Mouse (Mus musculus): ENCODE results near the gene Kyat1. TPM values are rescaled to one million over a fixed set of nuclear protein-coding genes. Genes with fewer than 3 reads are reported as not detected.
"Not testable (repeated sequence)": the region's sequence is repeated elsewhere in the genome, so short reads cannot be mapped to it uniquely, and the experiment has no call there.

The Kyat1 gene
- total RNA-seq, 1 experiment from 2014 or later: 28.7 TPM

DNA sequence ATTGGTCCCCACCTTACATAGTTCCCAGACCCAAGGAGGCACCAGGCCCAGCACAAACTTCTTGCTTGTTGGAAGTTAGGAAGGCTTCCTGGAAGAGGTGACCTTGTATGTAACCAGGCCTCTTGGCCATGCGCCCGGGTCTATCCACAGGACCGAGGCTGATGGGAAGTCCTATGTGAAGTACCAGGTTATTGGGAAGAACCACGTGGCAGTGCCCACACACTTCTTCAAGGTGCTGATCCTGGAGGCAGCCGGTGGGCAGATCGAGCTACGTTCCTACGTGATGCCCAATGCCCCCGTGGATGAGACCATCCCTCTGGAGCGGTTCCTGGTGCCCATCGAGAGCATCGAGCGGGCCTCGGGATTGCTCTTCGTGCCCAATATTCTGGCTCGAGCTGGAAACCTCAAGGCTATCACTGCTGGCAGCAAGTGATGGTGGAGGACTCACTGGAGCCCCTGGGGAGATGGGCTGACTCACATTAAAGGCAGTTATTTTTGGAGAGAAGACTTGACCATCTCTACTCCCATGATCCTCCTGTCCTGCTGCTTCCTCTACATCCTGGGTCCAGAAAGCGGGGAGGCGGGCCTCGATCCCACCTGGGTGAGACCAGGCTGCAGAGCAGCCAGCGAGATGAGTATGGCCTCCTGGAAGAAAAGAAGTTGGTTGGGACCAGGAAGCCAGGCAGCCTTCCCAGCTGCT is 32.0 kb downstream of the Kyat1 start:
- no peak for DNase-seq

DNA sequence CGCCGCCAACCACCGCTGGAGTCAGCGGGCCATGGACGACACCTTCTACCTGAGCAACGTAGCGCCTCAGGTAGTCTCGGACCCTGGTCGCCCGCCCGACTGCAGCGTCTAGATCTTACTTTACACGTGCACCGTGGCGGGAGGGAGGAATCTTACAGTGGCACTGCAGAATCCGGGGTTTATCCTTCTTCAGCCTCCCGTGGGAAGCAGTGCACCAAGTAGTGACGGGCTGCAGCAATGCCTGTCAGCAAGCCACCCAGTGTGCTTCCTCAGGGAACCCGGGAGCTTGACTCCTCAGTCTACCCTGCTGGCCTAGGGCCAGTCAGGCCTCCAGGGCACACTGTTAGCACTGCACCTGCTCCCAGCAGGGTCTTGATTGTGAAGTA is 33.7 kb downstream of the Kyat1 start:
- peak; percentile 24 for DNase-seq

DNA sequence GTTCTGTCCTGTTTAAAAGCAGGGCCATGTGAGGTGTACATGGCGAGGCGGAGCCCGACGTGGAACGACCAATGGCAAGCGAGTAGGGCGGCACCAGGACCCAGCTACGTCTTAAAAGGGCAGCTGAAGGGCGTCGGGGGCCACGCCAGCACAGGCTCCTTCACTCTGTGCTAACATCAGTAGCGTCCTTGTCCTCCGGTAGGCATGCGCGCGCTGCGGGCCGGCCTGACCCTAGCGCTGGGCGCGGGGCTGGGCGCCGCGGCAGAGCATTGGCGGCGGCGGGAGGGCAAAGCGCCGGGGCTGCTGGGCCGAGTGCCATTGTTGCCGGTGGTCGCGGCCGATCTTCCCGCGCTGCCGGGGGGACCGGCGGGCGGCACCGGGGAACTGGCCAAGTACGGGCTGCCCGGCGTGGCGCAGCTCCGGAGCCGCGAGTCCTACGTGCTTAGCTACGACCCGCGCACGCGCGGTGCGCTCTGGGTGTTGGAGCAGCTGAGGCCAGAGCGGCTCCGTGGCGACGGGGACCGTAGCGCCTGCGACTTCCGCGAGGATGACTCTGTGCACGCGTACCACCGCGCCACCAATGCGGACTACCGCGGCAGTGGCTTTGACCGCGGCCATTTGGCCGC is 34.2 kb downstream of the Kyat1 start, which contains the start of gene Endog:
Gene Endog, plus strand, starts transcription at position 123 of the 626 bp plus-strand sequence.
- DNase-seq: peak; percentile 90

DNA sequence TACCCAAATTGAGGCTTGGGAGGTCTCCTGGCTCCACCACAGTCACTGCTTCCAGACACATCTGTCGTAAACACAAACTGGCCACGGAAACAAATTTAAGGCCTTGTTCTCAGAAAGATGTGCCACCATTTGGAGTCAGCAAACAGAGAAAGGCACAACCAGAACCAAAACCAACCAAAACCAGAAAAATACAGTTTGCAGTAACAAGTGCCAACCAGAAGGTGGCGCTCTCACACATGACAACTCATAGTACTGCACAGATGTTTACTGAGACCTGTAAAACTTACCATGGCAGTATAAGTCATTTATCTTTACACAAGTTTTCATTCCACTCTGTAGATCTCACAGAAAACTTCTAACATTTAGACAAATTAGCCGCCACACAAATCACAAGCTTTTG is 39.0 kb downstream of the Kyat1 start:
- DNase-seq: no peak

DNA sequence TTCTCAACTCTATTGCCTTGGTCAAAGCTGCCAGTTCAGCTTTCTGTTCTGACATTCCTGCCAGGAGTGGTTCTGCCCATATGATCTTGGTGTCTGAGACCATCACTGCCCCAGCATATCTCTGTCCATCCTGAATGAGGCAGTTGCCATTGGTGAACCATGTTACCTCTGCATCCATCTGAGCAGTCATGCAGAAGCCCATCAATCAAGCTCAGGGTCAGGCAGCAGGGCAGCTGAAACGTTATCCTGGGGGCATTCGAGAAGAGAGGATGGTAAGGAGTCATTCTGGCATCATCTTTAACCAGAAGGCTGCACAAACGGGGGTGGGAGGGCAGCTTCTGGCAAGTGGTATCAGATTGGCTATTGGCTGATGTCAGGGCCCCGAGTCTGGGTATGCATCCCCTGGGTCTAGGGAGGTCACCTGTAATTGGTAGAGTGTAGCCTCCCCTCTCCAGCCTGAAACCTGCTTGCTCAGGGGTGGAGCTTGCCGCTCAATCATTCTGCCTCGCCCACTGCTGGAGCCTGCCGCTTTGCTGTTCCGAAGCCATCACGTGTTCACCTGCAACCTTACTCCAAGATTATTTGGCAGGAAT is 41.2 kb downstream of the Kyat1 start:
- no peak for DNase-seq

DNA sequence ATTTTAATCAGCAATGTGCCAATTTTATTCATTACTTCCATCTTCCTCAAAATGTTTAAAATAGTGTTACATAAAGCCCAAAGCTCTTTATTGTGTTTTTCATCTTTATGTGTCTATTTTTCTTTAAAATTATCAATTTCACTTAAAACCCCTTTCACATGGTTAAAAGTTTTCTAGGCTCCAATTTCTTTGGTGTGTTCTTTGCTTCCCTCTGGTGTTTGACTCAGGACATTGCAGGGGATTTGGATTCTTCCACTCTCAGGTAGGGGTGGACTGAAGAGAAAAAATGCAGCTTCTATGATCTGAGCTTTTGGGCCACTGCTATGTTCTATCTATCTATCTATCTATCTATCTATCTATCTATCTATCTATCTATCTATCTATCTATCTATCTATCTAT is 43.8 kb downstream of the Kyat1 start:
- no peak for DNase-seq

DNA sequence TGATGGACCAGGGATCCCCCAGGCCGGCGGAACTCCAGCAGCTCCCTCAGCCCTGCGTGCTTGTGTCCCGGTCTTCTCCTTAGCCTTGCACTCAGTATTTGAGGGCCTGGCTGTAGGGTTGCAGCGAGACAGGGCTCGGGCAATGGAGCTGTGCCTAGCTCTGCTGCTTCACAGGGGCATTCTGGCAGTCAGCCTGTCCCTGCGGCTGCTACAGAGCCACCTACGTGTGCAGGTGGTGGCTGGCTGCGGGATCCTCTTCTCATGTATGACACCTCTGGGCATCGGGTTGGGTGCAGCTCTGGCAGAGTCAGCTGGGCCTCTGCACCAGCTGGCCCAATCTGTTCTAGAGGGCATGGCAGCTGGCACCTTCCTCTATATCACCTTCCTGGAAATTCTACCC is 45.8 kb downstream of the Kyat1 start:
- DNase-seq: not testable (repeated sequence)

DNA sequence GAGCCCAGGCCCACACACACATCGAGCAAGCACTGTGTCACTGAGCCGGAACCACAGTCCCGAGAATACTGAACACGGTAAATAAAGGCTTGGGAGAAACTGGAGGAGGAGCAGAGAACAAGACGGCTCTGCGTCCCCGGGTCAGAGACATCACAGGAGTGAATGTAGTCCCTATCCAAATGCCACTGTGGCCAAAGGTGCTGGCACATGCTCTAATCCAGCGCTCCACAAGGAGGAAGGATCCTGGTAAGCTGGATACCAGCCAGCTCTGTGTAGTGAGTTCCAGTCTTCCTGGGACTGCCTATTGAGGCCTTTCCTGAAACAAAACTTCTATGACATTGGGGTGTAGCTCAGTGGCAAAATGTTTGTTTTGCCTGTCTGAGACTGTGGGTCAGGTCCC is 53.0 kb downstream of the Kyat1 start:
- no peak for DNase-seq

DNA sequence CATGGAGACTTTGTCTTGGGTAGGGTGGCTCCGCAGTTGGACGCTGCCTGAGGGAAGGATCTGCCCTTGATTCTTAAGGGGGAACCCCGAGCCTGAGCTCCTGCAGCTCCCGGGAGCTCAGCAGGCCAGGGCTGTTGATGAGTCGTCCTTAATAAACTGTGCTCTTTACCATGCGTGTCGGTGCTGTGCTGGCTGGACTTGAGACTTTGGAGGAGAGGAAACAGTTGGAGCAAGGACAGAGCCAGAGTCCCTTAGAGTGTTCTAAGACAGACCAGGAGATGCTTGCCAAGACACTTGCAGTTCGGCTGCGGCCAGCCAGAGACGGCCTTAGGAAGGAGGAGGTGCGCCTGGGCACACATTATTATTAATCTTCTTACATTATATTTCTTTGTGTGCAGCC is 53.8 kb downstream of the Kyat1 start:
- no peak for DNase-seq

DNA sequence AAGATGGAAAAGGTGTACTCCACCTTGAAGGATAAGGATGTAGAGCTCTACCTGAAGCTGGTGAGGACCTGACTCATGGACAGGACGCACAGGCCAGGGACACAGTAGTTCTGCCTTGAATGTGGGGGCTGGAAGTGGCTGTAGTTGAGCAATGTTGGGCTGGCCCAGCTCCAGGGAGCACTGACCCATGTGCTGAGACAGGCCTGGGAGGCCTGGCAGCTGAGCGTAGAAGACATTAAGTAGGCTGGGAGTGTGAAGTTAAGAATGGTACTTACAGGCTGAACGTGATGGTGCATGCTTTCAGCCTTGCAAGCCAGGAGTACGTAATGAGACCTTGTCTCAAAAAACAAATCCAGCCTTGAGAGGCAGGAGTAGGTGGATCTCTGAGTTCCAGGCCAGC is 58.2 kb downstream of the Kyat1 start:
- DNase-seq: peak; percentile 83

DNA sequence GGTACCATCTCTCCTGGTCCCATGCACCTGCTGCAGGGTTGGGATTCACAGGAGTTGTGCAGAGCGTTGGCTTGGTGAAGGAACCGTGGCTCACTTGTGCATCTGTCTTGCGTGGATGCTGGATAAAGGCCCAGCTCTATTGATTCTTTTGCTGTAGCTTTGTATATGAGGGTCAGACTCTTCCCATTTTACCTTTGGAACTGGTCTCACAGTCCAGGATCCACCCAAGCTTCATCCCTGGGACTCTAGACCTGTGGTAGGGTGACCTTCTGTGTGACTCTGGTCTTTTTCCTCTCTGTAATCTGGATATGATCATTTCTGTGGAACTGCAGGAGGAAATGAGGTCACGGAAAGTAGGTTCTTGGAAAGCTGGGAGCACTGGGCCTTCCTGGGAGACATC is 61.2 kb downstream of the Kyat1 start:
- DNase-seq: no peak

DNA sequence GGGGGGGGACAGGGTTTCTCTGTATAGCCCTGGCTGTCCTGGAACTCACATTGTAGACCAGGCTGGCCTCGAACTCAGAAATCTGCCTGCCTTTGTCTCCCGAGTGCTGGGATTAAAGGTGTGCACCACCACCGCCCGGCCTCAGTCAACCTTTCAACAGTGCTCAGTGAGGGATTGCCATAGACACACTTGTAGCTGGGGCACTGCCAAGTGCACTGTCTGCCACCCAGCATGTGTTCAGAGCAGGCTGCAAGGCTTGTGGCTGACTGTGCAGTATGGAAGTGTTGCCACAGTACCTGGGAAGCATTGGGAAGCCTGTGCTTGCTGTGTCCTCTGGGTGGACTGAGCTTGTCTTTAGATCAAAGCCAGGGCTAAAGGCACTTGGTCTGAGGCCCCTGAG is 65.6 kb downstream of the Kyat1 start:
- not testable (repeated sequence) for DNase-seq

DNA sequence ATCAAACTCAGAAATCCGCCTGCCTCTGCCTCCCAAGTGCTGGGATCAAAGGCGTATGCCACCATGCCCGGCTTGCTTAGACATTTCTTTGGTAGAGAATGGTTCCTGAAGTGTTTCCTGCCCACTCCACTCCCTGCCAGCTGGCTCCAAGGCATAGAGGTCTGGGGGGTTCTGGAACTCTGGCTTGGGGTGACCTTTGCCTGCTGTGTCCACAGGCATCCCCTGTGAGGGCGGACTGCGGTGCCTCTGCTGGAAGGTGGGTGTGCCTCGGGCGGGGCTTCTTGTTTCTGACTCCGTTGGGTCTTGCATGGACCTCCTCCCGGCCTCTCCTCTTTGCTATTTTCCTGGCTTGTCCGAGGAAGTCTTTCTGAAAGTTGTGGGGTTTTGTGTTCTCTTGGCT is 69.2 kb downstream of the Kyat1 start:
- DNase-seq: no peak

Other genes starting within 250 kb of the Kyat1 start
- gene Sptan1, start 240.3 kb downstream of the Kyat1 start, total RNA-seq (2021): 206 and 225 TPM in 2 replicates
- 18.5 and 26.6 TPM in 2 replicates for gene Wdr34, start 157.0 kb downstream of the Kyat1 start, total RNA-seq (2021)
- 244 and 253 TPM in 2 replicates for gene Set, start 148.5 kb downstream of the Kyat1 start, total RNA-seq (2021)
- 7.6 and 8.6 TPM in 2 replicates for gene Pkn3, start 128.2 kb downstream of the Kyat1 start, total RNA-seq (2021)
- gene Zdhhc12, start 112.2 kb downstream of the Kyat1 start, total RNA-seq (2021): 26.0 and 27.4 TPM in 2 replicates
- 40.0 and 51.7 TPM in 2 replicates for gene Zer1, start 81.3 kb downstream of the Kyat1 start, total RNA-seq (2021)
- 54.0 and 71.3 TPM in 2 replicates for gene Tbc1d13, start 72.1 kb downstream of the Kyat1 start, total RNA-seq (2021)
- gene Endog, start 34.4 kb downstream of the Kyat1 start, total RNA-seq (2021): 29.5 and 34.8 TPM in 2 replicates
- 25.9 and 28.7 TPM in 2 replicates for gene Spout1, start 27.4 kb downstream of the Kyat1 start, total RNA-seq (2021)
- 51.1 and 52.2 TPM in 2 replicates for gene Lrrc8a, start 31.9 kb upstream of the Kyat1 start, total RNA-seq (2021)
- gene Gm28035, start 34.7 kb upstream of the Kyat1 start, total RNA-seq (2021): 1.5 and 2.9 TPM in 2 replicates
- gene Phyhd1, start 60.4 kb upstream of the Kyat1 start, total RNA-seq (2021): 9.6 and 18.1 TPM in 2 replicates
- gene Gm28038, start 75.2 kb upstream of the Kyat1 start, total RNA-seq (2021): not detected in 2 replicates
- 39.7 and 47.3 TPM in 2 replicates for gene Dolk, start 80.5 kb upstream of the Kyat1 start, total RNA-seq (2021)
- 38.0 and 38.9 TPM in 2 replicates for gene Nup188, start 80.5 kb upstream of the Kyat1 start, total RNA-seq (2021)
- gene Sh3glb2, start 153.5 kb upstream of the Kyat1 start, total RNA-seq (2021): 90.0 and 111 TPM in 2 replicates
- 65.4 and 83.5 TPM in 2 replicates for gene Miga2, start 158.4 kb upstream of the Kyat1 start, total RNA-seq (2021)
- 22.3 and 28.5 TPM in 2 replicates for gene Dolpp1, start 186.4 kb upstream of the Kyat1 start, total RNA-seq (2021)
- gene Crat, start 210.0 kb upstream of the Kyat1 start, total RNA-seq (2021): 130 and 142 TPM in 2 replicates
- gene Ptpa, start 210.2 kb upstream of the Kyat1 start, total RNA-seq (2021): 130 and 145 TPM in 2 replicates

Measured in adrenal gland, postnatal 25 days (tissue).